In genomic region chr5:90977244-90977643, GRCm38 (mm10) we compare ENCODE assay signal across 8 mouse cellular contexts. TPM values are rescaled to one million over a fixed set of nuclear protein-coding genes. Genes with fewer than 3 reads are reported as not detected.
DNase-seq lines count a peak whose midpoint lies in the region; ATAC-seq lines count a peak whose summit lies in the region.

No protein-coding gene starts in this region.

- H3K27me3 ChIP-seq in limb, embryonic 11.5 days (ENCODE audit: control insufficient read depth, insufficient read depth, low read length) = no peaks in the 10 kb centered on the region
- no peaks in the 10 kb centered on the region for H3K27me3 ChIP-seq in limb, embryonic 10.5 days (ENCODE audit: low read depth, poor library complexity, severe bottlenecking)
- H3K27me3 ChIP-seq in splenic B cell, adult 2 months (ENCODE audit: control insufficient read depth, insufficient read depth, low read length, poor library complexity, severe bottlenecking) = no peaks in the 10 kb centered on the region

- H3K4me2 ChIP-seq in limb, embryonic 11.5 days (ENCODE audit: low read depth, severe bottlenecking) = no peak overlapping the region

- H3K27ac ChIP-seq in limb, embryonic 11.5 days (replicated peaks; ENCODE audit: low read depth, low read length) = no peak overlapping the region
- no peak overlapping the region for H3K27ac ChIP-seq in limb, embryonic 10.5 days

- no peak for ATAC-seq in limb, embryonic 11.5 days (ENCODE audit: insufficient number of reproducible peaks, low FRiP score, low TSS enrichment, low read depth)
- ATAC-seq in megakaryocyte progenitor cell, adult 5-6 weeks (replicated peaks; ENCODE audit: poor library complexity) = peak; percentile 92

- H3K9ac ChIP-seq in limb, embryonic 11.5 days (ENCODE audit: low read length) = no peak overlapping the region

- DNase-seq in limb, embryonic 11.5 days (ENCODE audit: low spot score) = peak; percentile 34
- no peak for DNase-seq in limb, embryonic 10.5 days (ENCODE audit: low spot score)
- DNase-seq in adrenal gland, adult 2 months = peak; percentile 60
- peak; percentile 72 for DNase-seq in embryo, embryonic 10.5 days (ENCODE audit: low spot score)
- DNase-seq in heart, adult 8-10 months (ENCODE audit: low spot score) = peak; percentile 69
- DNase-seq in layer of hippocampus, adult 8-10 months (ENCODE audit: low spot score in 2 of 2) = peak; percentile 41 to 72
- DNase-seq in splenic B cell, adult 2 months (ENCODE audit: low read depth, low spot score) = peak; percentile 25

- H3K4me3 ChIP-seq in limb, embryonic 11.5 days (ENCODE audit: low read depth, low read length) = no peak overlapping the region
- H3K4me3 ChIP-seq in limb, embryonic 10.5 days = no peak overlapping the region

- no peaks in the 10 kb centered on the region for H3K4me1 ChIP-seq in limb, embryonic 11.5 days (ENCODE audit: control insufficient read depth, insufficient read depth, low read length)
- H3K4me1 ChIP-seq in limb, embryonic 10.5 days = no peaks in the 10 kb centered on the region

- WGBS in limb, embryonic 11.5 days = 83% methylated on average over 4 of the region's 4 CpGs
- 87% methylated on average over 4 of the region's 4 CpGs for WGBS in limb, embryonic 10.5 days

- H3K36me3 ChIP-seq in limb, embryonic 11.5 days (ENCODE audit: control insufficient read depth, insufficient read depth, low read length) = no peaks in the 10 kb centered on the region
- peaks cover 19% of the 10 kb centered on the region for H3K36me3 ChIP-seq in limb, embryonic 10.5 days
- H3K36me3 ChIP-seq in splenic B cell, adult 2 months (ENCODE audit: control insufficient read depth, insufficient read depth, low read length, poor library complexity, severe bottlenecking) = no peaks in the 10 kb centered on the region

- no peaks in the 10 kb centered on the region for H3K9me3 ChIP-seq in limb, embryonic 11.5 days (ENCODE audit: control insufficient read depth, low read length)
- H3K9me3 ChIP-seq in limb, embryonic 10.5 days (replicated peaks) = no peaks in the 10 kb centered on the region

RNA-seq across cellular contexts. Expression of gene Mthfd2l, which starts 46.3 kb away (rescaled TPM):
- 67.5 and 70.0 TPM in 2 replicates for polyA plus RNA-seq in limb, embryonic 11.5 days (2014; fragmentation: Nextera tagmentation; extraction: Ambion mirVana)
- 50.2 and 59.0 TPM in 2 replicates for polyA plus RNA-seq in limb, embryonic 10.5 days (2016; fragmentation: Nextera tagmentation; extraction: Ambion mirVana)
- total RNA-seq in adrenal gland, adult 2 months (2021) = 10 to 100 TPM; 14.2 to 20.4 TPM
- 29.0 and 64.4 TPM in 2 replicates for polyA plus RNA-seq in adrenal gland, adult 2 months (2012; rRNA removed)
- 1 to 10 TPM; 6.8 to 8.8 (median 7.9) TPM for total RNA-seq in heart, adult 8-10 months (2022)
- total RNA-seq in layer of hippocampus, adult 8-10 months (2022) = 10 to 100 TPM; 14.6 to 24.1 (median 17.4) TPM
- total RNA-seq in megakaryocyte progenitor cell, adult 5-6 weeks (2015) = 12.6 and 14.6 TPM in 2 replicates
- 5.8 and 10.6 TPM in 2 replicates for total RNA-seq in megakaryocyte progenitor cell, adult 5-6 weeks (2017)

RNA-seq across cellular contexts. Expression of gene Epgn, which starts 50.0 kb away (rescaled TPM):
- polyA plus RNA-seq in limb, embryonic 11.5 days (2014; fragmentation: Nextera tagmentation; extraction: Ambion mirVana) = 0.17 and 0.37 TPM in 2 replicates
- 0.15 and 0.18 TPM in 2 replicates for polyA plus RNA-seq in limb, embryonic 10.5 days (2016; fragmentation: Nextera tagmentation; extraction: Ambion mirVana)
- total RNA-seq in adrenal gland, adult 2 months (2021) = not detected
- not detected in 2 replicates for polyA plus RNA-seq in adrenal gland, adult 2 months (2012; rRNA removed)
- under 1 TPM in 3 of 4 experiments, not detected in 1; 0.26 to 0.35 (median 0.28) TPM for total RNA-seq in heart, adult 8-10 months (2022)
- not detected for total RNA-seq in layer of hippocampus, adult 8-10 months (2022)
- total RNA-seq in megakaryocyte progenitor cell, adult 5-6 weeks (2015) = 0.20 TPM in 1 of 2 replicates, not detected in the other
- 0.29 TPM in 1 of 2 replicates, not detected in the other for total RNA-seq in megakaryocyte progenitor cell, adult 5-6 weeks (2017)
